Mouse (Mus musculus) kidney, adult 2 months (tissue): ENCODE results near the gene Stoml3. TPM values are rescaled to one million over a fixed set of nuclear protein-coding genes. Genes with fewer than 3 reads are reported as not detected.

ENCODE experiments used
- DNase-seq: peaks from one replicate; pipeline ENCODE4 v3.0.0; 2021
- H3K27ac ChIP-seq: fragments of 200-500 bp; 2 replicates; pipeline ENCODE4 v1.5.1; 2012; ENCODE audit warnings: low read depth, low read length, control low read depth, inconsistent platforms; ENCODE audit not compliant: insufficient read depth
- H3K27me3 ChIP-seq: fragments of 200-500 bp; replicated peaks from 2 replicates; pipeline ENCODE4 v1.6.1; 2012; ENCODE audit warnings: mild to moderate bottlenecking, moderate library complexity, low read length, inconsistent platforms; ENCODE audit not compliant: control insufficient read depth, insufficient read depth
- H3K36me3 ChIP-seq: fragments of 200-500 bp; 2 replicates; pipeline ENCODE4 v1.6.1; 2012; ENCODE audit warnings: mild to moderate bottlenecking, moderate library complexity, low read length, inconsistent platforms; ENCODE audit not compliant: control insufficient read depth, insufficient read depth
- H3K4me1 ChIP-seq: fragments of 200-500 bp; 2 replicates; pipeline ENCODE4 v1.6.1; 2011; ENCODE audit warnings: low read length; ENCODE audit not compliant: control insufficient read depth, insufficient read depth
- H3K4me3 ChIP-seq: fragments of 200-500 bp; 2 replicates; pipeline ENCODE4 v1.5.1; 2011; ENCODE audit warnings: mild to moderate bottlenecking, low read depth, low read length, control low read depth; ENCODE audit not compliant: insufficient read depth
- CTCF ChIP-seq: fragments of 200-500 bp; conservative IDR thresholded peaks from 2 replicates; pipeline ENCODE4 v1.5.1; 2011; ENCODE audit warnings: low read depth, mild to moderate bottlenecking, control low read depth, low read length, moderate library complexity, mixed read lengths; ENCODE audit not compliant: insufficient read depth, insufficient read length
- POLR2A ChIP-seq: fragments of 200-500 bp; IDR thresholded peaks from one replicate; pipeline ENCODE4 v1.6.1; 2011; ENCODE audit warnings: low read depth, low read length, control low read depth
- WGBS: fragments of 180-500 bp; shearing (Covaris S2); methylation state at CpG from one replicate; pipeline ENCODE4 v1.1.7; 2018; 5-methylcytosine and 5-hydroxymethylcytosine counted together
- polyA plus RNA-seq: library from polyadenylated mRNA; depleted of rRNA; stranded (reverse); fragments of >200 nt; gene quantifications from 2 replicates; pipeline ENCODE4 v1.2.3, GENCODE M21; 2012

The Stoml3 gene
- polyA plus RNA-seq, 1 experiment: 0.03 TPM

GRCm38 (mm10) chr3:53498351-53498905, 10.0 kb downstream of the Stoml3 start:
- TF ChIP-seq CTCF (no peak), POLR2A (no peak)
- peaks cover 10% of the 10 kb centered on the region for H3K4me1 ChIP-seq
- 33% methylated on average over 6 of the region's 6 CpGs for WGBS
- no peaks in the 10 kb centered on the region for H3K27me3 ChIP-seq
- H3K36me3 ChIP-seq: no peaks in the 10 kb centered on the region
- H3K4me3 ChIP-seq: no peak overlapping the region
- H3K27ac ChIP-seq: peak overlapping the region; percentile 10; the same call in 1 of the 2 replicates
- peak; percentile 77 for DNase-seq

- WGBS: 35% methylated on average over 6 of the region's 6 CpGs
- Histone ChIP-seq H3K36me3 (no peaks in the 10 kb centered on the region), H3K4me1 (peaks cover 10% of the 10 kb centered on the region), H3K4me3 (no peak overlapping the region), H3K27me3 (no peaks in the 10 kb centered on the region), H3K27ac (no peak overlapping the region)
- TF ChIP-seq POLR2A (no peak), CTCF (peak; percentile 40)
- DNase-seq: peak; percentile 16
Measured at GRCm38 (mm10) chr3:53502428-53502827, 14.0 kb downstream of the Stoml3 start.

- Histone ChIP-seq H3K4me1 (no peaks in the 10 kb centered on the region), H3K27me3 (no peaks in the 10 kb centered on the region), H3K4me3 (no peak overlapping the region), H3K36me3 (no peaks in the 10 kb centered on the region), H3K27ac (no peak overlapping the region)
- DNase-seq: no peak
- TF ChIP-seq POLR2A (no peak), CTCF (no peak)
- WGBS: 37% methylated on average over 5 of the region's 5 CpGs
Measured at GRCm38 (mm10) chr3:53513096-53513495, 24.6 kb downstream of the Stoml3 start.

GRCm38 (mm10) chr3:53514221-53515065, 26.0 kb downstream of the Stoml3 start:
- TF ChIP-seq CTCF (no peak), POLR2A (no peak)
- no peak overlapping the region for H3K4me3 ChIP-seq
- no peaks in the 10 kb centered on the region for H3K27me3 ChIP-seq
- no peak overlapping the region for H3K27ac ChIP-seq
- no peaks in the 10 kb centered on the region for H3K36me3 ChIP-seq
- 85% methylated on average over 4 of the region's 4 CpGs for WGBS
- DNase-seq: no peak
- H3K4me1 ChIP-seq: no peaks in the 10 kb centered on the region

- Histone ChIP-seq H3K27me3 (no peaks in the 10 kb centered on the region), H3K4me1 (no peaks in the 10 kb centered on the region), H3K36me3 (no peaks in the 10 kb centered on the region), H3K4me3 (no peak overlapping the region), H3K27ac (no peak overlapping the region)
- no peak for DNase-seq
- TF ChIP-seq POLR2A: no peak
- TF ChIP-seq CTCF: no peak
- WGBS: 91% methylated on average over 10 of the region's 10 CpGs
Measured at GRCm38 (mm10) chr3:53522794-53523193, 34.3 kb downstream of the Stoml3 start.

- WGBS: 11% methylated on average over 21 of the region's 21 CpGs
- H3K4me3 ChIP-seq: peak overlapping the region; percentile 36; the same call in 1 of the 2 replicates
- no peaks in the 10 kb centered on the region for H3K36me3 ChIP-seq
- H3K27me3 ChIP-seq: no peaks in the 10 kb centered on the region
- TF ChIP-seq POLR2A: no peak
- peak; percentile 66 for TF ChIP-seq CTCF
- DNase-seq: peak; percentile 65
- no peak overlapping the region for H3K27ac ChIP-seq
- H3K4me1 ChIP-seq: no peaks in the 10 kb centered on the region
Measured at GRCm38 (mm10) chr3:53525737-53526136, 37.3 kb downstream of the Stoml3 start.

GRCm38 (mm10) chr3:53530305-53530704, 41.9 kb downstream of the Stoml3 start:
- 65% methylated on average over 6 of the region's 6 CpGs for WGBS
- DNase-seq: no peak
- Histone ChIP-seq H3K4me3 (no peak overlapping the region), H3K36me3 (no peaks in the 10 kb centered on the region), H3K27ac (no peak overlapping the region), H3K27me3 (no peaks in the 10 kb centered on the region), H3K4me1 (no peaks in the 10 kb centered on the region)
- TF ChIP-seq CTCF (no peak), POLR2A (no peak)
